Mouse (Mus musculus) CD4-positive, CD25-positive, alpha-beta regulatory T cell, adult 2 months (primary cell): Measurements from ENCODE around the gene Zfp942.

ENCODE experiments used
- DNase-seq: peaks from one replicate; pipeline ENCODE4 v3.0.0-alpha.2; 2012; ENCODE audit warnings: low read depth, low spot score

Gene Zfp942

DNA sequence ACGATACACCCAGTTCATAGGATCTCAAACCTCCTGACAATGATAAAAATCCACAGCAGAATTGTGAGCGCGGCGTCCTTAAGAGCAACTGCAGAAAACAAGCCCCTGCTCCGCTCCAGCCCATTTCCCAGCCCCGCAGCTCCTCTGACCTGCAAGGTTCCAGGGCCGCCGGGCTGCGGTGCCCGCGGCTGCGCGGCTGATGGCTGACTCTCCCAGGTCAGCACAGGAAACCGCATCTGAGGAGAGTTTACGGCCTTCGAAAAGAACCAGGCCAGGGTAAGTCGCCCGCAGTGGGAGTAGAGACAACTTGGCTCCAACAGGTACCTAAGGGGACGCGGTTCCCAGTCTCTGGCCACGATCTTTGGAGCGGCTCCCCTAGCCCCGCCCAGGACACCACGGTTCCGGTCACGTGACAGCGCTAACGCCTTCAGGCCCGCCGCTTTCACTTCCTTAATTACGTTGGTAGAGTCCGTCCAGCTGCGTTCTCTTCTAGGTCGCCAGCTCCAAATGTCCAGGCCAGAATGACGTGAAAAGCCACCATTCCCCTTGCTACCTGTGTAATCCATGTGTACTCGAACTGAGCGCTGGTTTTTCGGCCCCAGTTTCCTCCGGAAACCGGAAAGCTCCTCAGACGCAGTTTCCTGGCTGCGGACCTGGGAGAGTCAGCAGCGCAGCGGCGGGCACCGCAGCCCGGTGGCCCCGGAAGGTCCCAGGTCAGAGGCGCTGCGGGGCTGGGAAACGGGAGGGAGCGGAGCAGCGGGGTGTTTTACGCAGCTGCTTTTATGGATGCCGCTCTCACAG, at the start of gene Zfp942, which contains the start of gene Zfp943:
Gene Zfp942, minus strand, starts transcription at position 358 of the 801 bp plus-strand sequence.
Gene Zfp943, plus strand, starts transcription at position 446 of the 801 bp plus-strand sequence.
- peak; percentile 80 for DNase-seq

DNA sequence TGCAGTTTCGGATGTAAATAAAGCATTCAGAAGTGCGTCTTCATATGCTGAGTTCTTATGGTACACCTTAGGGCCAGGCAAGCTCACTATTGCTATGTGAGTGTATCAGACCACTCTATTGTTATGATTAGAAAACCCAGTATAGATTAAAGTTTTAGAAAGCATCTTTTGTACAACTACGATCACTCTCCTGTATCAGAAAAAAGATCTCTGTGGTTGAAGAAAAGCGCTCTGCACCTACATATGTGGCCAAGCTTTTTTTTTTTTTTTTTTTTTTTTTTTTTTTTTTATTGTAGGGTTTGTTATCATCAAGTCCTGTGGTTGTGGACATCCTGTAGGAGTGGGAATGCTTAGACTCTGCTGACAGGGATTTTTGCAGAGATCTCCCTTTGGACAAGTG, 1.0 kb upstream of the Zfp942 start:
- peak; percentile 27 for DNase-seq

DNA sequence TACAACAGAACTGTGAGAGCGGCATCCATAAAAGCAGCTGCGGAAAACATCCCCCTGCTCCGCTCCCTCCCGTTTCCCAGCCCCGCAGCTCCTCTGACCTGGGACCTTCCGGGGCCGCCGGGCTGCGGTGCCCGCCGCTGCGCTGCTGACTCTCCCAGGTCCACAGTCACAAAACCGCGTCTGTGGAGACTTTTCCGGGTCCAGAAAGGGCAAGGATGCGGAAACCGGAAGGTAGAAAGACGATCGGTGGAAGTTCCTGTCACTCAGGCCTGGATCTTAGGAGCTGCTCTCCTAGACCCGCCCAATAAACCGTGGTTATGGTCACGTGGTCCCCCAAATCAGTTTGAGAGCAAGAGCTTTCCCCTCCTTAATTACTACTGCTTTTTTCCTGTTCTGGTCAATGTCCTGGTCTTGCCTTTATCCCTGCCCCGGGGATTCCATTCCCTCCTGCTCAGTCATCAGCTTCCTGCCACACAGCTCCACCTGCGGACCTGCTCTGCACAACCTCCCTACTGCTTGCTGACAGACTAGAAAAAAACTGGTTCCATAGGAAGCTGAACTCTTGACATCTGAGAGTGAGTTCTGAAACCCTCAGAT, 52.7 kb downstream of the Zfp942 start, which contains the start of gene Zfp995:
Gene Zfp995, minus strand, starts transcription at position 471 of the 597 bp plus-strand sequence.
- peak; percentile 72 for DNase-seq

DNA sequence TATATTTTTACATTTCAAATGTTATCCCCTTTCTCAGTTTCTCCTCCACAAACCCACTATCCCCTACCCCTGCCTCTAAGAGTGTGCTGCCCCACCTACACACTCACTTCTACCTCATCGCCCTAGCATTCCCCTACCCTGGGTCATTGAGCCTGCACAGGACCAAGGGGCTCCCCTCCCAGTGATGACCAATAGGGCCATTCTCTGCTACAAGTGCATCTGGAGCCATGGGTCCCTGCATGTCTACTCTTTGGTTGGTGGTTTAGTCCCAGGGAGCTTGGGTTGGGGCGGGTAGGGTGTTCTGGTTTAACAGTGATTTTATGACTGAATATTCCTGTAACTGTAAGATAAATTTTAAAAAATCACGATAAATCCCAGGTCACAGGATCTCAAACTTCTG, 53.2 kb downstream of the Zfp942 start:
- peak; percentile 3 for DNase-seq
